Mouse (Mus musculus) CD8-positive naive resting alpha-beta T cell, adult 2 months (primary cell): ENCODE measurements around the gene Jaml.

Experiments
- DNase-seq, 2 experiments: peaks; one replicate each; pipeline ENCODE4 v3.0.0; 2022; ENCODE audit warnings: low read depth in 2 of 2, low spot score in 2 of 2

Gene Jaml

DNA sequence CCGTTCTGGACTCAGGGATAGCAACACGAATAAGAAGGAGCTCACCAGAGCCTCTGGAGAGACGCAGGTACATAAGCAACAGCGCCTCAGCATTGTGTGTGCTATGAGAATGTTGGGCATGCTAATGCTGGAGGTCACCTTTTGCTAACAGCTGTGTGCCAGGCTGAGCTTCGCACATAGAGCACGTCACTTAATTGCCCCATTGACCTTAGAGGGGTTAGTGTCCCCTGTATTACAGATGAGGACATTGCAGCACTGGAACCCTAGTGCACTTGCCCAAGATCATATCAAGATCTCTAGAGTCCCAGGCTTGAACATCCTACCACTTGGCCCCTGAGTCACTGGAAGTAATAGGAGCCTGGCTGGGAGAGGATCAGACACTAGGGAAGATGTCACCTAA, 41.6 kb downstream of the Jaml start:
- DNase-seq: no peak

DNA sequence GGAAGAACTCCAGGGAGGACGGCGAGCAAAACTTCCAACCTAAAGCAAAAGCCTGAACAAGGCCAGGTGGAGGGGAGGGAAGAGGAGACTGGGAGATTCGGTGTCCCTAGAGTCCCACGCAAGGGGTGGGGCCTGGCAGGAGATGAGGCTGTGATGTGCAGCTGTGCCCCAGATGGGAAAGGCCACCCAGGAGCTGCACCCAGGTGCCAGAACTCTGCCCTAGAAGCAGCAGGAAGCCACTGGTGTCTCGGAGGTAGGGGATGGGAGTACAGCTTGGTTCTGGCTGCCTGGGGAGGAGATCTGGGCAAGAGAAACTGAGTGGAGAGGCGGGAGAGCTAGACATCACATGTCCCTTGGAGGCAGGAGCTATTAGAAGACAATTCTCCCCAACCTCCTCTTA, 42.0 kb downstream of the Jaml start:
- no peak for DNase-seq

DNA sequence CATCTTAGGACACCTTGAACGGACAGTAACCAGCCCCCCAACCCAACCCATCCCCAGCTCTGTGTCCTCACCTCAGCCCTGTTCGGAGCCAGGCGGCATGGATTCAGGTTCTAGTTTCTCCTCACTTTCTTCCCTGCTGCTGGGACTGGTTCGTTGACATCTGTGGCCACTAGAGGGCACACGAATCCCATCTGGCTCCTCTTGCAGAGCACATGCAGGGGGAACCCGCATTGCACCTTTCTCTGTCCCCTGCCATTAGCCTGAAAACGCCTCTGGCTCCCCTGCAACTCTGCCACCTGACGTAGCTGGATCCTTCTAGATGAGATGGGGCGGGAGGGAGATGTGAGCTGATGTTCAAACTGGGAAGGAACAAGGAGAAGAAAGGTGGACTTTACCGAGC, 42.8 kb downstream of the Jaml start:
- peak; percentile 71 to 81 for DNase-seq

DNA sequence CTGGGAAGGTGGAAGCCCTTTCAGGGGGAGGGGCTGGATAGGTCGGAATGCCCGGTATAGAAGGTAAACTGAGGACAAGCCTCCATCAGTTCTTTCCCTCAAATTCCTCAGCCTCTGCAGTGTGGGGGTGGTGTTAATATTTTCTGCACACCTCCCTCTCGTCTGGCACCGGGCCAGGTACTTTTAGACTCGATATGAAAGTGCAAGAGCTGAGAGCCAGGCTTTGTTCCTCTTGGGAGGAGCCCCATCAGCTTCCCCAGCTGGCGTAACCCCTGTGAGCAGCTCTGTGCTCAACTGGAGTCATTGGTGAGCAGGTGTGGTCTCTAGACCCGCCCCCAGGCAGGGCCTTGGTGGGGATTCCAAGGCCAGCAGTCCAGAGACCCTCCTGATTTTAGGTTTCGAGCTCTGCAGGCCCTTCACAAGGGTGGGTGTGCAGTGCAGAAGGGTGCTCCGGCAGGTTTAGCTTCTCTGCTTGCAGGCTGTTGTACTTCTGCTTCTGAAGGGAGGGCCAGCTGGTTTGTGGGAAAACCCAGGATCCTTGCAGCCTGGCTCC, 43.3 kb downstream of the Jaml start:
- peak; percentile 48 to 53 for DNase-seq

DNA sequence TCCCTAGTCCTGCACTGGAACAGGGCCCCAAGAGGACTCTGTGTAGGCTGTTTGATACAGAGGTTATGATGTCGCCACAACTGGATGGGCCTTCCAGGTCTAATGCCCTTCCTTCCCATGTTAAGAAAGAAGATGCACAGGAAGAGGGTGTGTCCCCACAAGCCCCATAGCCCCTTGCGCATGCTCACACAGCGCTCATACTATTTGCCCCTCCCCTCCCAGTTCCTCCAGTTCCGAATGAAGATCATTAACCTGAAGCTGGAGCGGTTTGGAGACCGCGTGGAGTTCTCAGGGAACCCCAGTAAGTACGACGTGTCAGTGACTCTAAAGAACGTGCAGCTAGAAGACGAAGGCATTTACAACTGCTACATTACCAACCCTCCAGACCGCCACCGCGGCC, 46.2 kb downstream of the Jaml start:
- no peak for DNase-seq

DNA sequence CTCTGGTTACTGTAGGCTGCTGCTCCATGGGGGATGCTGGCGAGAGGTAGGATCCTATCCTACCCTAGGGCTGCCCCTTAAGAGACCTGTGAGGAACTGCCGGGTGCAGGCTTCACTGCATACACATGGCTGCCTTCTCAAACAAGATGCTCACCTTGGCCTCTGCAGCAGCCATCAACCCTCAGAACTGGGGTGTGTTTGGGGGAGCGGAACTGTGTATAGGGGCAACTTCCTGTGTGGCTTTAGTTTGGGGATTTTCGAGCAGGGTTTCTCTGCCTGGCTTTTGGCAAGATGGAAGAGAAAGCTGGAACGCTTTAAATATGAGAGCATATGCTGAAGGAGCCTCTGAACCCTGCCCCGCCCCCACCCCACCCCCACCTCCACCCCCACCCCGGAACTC, 48.0 kb downstream of the Jaml start:
- DNase-seq: peak in 1 of 2 experiments; percentile 48

DNA sequence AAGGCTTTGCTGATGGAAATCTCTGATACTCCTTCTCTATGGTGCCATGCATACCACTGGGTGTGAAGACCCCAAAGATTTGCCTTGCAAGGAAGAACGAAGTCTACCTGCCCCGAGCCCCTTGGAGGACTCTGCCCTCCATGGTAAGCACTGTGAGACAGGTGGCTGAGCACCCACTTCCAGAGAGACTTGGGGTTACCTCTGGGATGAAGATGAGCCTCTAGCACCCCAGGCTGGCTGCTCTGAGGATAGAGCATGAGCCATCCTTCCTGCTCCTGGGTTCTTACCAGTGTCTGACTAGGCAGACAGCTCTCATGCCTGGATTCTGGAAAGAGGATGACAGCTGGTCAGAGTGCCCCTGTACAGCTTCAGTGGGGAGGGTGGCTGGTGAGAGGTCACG, 51.1 kb downstream of the Jaml start:
- no peak for DNase-seq

DNA sequence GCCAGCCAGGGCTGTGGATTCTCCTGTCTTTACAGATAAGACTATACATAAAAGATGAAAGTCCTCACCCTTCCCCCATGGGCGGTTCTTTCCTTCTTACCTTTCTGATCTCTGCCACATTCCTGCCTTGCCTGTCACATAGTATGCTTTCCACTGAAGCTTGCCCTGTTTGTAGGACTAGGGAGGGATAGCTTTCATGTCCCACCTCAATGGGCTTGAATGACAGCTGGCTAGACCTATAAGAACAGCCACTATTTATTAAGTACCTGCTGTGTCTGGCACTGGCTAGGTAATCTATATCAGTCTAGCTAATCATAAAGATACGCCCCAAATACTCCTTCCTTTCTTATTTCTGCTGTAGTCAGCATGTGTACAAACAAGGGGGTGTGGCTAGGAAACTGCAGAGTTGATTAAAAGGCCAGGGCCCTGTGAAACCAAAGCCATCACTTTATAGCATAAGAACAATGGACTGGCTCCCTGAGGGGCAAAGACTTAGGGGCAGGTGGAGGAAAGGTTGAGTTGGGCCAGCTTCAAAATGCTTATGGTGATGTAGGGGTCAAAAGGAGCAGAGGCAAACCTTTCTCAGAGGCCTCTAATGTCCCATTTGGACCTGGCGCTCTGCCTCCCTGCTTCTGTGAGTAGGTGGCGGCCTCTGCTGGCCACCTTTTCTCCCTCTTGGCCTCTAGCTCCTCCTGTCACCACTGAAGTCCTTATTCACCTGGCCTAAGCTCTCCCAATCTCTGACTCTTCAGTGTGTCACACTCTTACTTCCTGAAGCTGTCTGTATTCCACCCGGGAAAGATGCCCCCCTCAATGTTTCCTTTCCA, 54.7 kb downstream of the Jaml start:
- peak; percentile 58 to 72 for DNase-seq

DNA sequence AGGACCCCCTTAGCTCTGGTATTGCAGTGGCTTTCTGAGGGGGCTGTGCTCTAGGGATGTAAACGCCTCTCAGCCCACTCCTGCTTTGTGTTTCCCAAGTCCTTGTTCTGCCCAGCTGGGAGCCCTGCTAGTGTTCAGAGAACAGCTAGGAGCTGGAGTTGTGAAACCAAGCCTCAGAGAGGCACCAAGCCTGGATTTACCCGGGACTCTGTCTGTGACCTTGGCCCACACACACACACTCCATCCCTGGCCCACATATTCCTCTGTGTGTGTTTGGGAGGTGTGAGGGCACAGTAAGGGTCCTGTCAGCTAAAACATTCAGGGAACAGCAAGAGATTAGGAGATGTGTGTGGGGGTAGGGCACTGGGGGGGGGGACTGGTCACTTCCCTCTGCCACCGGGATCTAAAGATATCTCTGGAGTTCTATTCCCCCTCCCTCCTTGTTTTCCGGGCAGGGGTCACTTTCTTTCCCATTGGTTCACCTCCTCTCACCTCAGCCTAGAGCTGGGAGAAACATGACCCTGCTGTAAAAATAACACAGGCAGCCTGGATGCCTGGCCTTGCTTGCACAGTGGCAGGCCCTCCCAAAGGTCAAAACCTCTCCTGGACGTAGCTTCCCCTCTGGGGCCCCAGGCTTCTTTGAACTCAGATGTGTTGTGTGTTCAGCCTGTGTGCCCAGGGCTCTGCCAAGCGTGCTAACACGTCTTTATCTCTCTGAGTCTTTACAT, 57.6 kb downstream of the Jaml start:
- no peak for DNase-seq

DNA sequence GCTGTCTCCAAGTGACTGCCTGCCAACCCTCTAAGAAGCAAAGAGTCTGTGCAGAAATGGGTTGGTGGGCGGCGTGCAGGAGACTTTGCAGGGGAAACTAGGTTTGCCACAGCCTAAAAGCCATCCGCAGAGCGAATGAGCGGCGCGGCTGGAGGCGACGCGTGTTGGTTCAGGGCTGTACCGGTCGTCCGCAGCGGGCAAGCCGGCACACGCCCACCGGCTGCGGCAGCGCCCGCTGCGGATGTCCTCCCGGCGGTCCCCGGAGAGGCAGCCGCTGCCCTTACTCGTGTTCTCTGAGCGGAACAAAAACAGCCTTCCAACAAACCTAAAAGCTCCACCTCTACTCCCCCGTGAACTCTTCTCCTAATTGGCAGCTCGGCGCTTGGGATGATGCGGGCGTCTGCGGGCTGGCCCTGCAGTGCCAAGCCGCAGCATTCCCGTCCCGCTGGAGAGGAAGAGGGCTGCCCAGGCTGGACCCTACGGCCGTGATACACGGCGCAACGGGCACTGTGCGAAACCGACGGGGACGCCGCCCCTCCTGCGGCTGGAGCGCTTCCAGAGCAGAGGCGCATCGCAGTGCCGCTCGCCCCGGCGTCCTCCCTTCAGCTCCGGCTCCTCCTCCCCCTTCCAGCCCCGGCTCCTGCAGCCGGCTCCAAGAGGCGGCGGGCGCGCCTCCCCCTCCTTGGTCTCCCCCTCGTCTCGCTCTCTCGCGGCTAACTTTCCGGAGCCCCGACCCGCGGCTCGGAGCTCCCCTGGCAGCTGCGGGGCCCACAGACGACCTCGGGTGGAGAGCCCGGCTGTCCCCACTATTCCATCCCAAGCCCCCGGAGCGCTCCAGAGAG, 59.4 kb downstream of the Jaml start, which contains the start of gene Scn4b:
TSS of gene Scn4b (plus strand) at position 205 of the 842 bp plus-strand sequence.
- DNase-seq: peak in 1 of 2 experiments; percentile 41

DNA sequence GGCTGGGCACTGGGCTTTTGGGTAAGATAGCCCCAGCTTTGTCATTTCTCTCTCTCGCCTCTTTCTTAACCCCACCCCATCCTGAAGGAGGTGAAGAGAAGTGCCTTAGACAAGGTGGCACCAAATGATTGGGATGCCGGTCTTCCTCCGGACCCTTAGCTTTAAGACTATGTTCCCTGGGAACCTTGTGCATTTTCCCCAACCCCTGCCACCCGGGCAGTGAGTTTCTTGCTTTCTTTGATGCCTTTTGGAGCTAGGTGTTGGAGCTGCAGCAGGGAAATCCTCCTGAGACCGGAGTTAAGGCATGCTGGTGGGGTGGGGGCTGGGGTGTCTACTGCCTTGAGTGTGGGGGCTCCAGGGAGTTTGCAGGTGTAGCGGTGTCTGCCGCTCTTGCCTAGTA, 60.1 kb downstream of the Jaml start:
- no peak for DNase-seq

DNA sequence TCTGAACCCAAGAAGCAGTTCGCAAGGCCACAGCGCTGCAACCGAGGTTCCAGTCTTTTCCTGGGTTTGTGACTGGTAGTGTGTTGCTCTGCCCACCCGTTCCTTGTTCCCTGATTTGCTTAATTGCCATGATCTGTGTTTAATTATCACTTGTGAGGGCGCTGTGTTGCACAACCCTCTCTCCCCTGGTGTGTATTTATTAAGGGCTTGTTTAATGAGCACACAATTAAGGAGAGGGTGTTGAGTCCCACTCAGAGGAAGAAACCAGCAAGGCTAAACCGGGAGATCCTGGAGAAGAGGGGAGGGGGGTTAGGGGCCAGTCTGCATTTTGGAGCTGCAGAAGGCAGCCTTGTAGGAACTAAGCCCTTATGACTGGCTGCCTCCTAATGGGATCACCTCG, 62.0 kb downstream of the Jaml start:
- no peak for DNase-seq

DNA sequence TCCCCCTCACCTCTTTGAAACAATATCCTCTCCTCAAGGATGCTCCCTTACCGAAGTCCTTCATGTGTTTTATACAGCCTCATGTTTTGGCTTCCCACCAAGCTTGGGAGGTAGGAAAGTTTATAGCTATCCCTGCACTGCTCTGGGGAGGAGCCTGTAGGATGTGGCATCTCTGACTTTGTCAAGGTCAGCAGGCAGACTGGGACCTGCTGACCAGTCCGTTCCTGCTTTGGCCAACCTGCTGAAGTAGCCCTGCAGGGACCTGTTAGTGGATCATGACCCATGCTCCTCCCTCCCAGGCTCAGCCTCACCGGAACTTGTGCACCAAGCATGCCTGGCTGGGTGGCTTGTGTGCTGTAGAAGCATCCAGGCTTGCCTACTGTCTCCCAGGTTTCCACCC, 63.7 kb downstream of the Jaml start:
- DNase-seq: no peak

DNA sequence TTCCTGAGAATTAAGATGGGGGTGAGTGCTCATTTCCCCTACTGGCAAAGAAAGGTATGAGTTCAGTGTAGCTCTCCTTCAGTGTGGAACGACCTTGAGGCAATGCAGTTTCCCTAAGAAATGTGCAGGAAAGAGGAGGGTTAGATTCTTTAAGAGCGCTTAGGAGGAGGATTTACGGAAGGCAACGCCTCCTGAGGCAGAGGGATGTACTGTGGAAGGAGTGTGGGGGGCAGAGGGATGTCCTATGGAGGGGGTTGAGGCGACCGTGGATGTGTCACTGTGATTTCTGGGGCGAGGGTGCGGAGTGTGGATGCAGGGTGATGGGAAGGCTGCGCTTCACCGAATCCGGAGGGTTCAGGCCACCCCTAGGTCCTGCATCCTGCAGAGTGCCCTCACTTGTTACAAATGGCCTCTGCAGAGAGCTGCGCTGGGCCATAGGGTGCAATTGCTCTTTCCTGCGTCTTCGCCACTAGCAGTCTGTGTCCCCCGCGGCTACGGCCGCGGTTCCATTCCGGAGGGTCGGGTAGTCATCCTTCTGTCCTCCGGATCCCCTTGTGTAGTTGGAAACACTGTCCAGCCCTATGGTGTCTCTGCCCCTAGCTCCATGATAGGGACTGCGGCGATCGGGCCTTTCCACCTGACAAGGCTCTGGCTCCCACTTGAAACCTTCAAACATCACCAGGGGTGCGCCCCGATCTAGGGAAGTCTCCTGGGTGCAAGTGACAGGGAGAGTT, 66.7 kb downstream of the Jaml start:
- no peak for DNase-seq

DNA sequence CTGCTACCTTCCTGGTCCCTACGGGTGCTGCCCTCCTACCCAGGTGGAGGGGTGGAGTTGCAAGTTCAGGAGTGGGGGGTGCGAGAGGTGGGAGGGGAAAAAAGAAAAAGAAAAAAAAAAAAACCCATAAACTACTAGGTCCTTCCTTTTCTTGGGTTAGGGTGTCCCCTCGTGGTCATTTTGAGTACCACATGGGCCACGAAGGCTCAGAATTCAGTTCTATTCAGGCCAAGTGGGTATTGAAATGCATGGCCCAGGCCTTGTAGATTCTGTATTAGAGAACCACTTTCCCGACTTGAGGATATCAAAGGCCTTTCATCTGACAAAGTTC, 67.2 kb downstream of the Jaml start:
- peak; percentile 70 to 83 for DNase-seq

DNA sequence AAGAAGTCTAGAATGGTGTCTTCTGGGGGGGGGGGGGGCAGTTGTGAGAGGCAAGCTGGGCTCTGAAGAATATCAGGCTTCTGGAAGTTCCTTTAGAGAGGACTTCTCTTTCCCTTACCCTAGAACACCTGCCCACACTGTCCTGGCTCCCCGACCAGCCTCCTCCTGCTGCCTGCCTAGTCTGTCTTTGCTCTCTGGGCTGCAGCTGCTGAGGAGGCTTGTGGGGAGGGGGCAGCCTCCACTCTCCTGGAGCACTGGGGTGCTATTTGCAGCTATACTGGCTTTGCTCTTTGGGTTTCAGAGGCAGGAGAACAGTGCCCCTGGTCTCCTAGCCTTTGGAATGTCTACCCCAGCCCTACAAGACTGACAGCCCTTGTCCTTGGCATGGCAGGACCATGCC, 72.0 kb downstream of the Jaml start:
- no peak for DNase-seq

DNA sequence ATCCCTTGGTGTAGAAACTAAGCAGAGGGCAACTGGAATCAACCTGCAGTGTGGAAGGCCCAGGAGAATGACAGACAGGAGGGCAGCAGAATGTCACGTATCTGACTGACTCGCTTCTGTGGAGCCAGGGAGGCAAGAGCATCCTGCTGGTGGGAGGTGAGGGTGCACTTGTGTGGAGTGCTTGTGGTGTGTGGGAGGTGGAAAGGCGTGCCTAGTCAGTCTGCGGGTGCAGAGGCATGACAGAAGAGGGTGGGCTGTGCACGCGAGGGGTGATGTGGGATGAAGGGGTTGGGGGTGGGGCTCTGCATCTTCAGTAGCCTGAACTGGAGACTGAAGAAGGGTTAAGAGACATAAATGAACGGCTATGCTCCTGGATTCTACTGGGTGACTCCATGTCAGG, 74.4 kb downstream of the Jaml start:
- DNase-seq: peak in 1 of 2 experiments; percentile 11
